Mouse (Mus musculus) kidney, embryonic 14.5 days (tissue): ENCODE measurements at regions not wholly inside any gene's neighbourhood (a gene's known extent, or its start where the extent isn't known, plus 50 kb on each side); places are given as distances from the start of the nearest gene placed in this dataset.

Experiments
- ATAC-seq: fragments of 200-750 bp; cut with Nextera tagmentation; 2 replicates; pipeline ENCODE4 v1.8.0; 2017; ENCODE audit warnings: moderate number of reproducible peaks, mild to moderate bottlenecking, moderate TSS enrichment, moderate library complexity; ENCODE audit not compliant: low FRiP score, low TSS enrichment
- H3K27ac ChIP-seq: fragments of 300-500 bp; sonication (generic); 2 replicates; pipeline ENCODE4 v1.5.1; 2014; ENCODE audit warnings: low read depth, mild to moderate bottlenecking, low read length, moderate library complexity, mixed read lengths
- H3K27me3 ChIP-seq: fragments of 300-500 bp; sonication (generic); 2 replicates; pipeline ENCODE4 v1.6.1; 2014; ENCODE audit warnings: mild to moderate bottlenecking, low read length; ENCODE audit not compliant: control insufficient read depth, insufficient read depth
- H3K36me3 ChIP-seq: fragments of 300-500 bp; sonication (generic); 2 replicates; pipeline ENCODE4 v1.6.1; 2014; ENCODE audit warnings: low read length, mixed read lengths; ENCODE audit not compliant: control insufficient read depth, insufficient read depth
- H3K4me1 ChIP-seq: fragments of 300-500 bp; sonication (generic); 2 replicates; pipeline ENCODE4 v1.6.1; 2014; ENCODE audit warnings: low read length, mixed read lengths; ENCODE audit not compliant: control insufficient read depth, insufficient read depth
- H3K4me2 ChIP-seq: fragments of 300-500 bp; sonication (generic); replicated peaks from 2 replicates; pipeline ENCODE4 v1.6.1; 2014; ENCODE audit warnings: low read depth, mild to moderate bottlenecking, low read length
- H3K4me3 ChIP-seq: fragments of 300-500 bp; sonication (generic); 2 replicates; pipeline ENCODE4 v1.5.1; 2014; ENCODE audit warnings: mild to moderate bottlenecking, low read length
- H3K9ac ChIP-seq: fragments of 300-500 bp; sonication (generic); 2 replicates; pipeline ENCODE4 v1.6.1; 2014; ENCODE audit warnings: low read depth, mild to moderate bottlenecking, low read length, moderate library complexity
- H3K9me3 ChIP-seq: fragments of 300-500 bp; sonication (generic); 2 replicates; pipeline ENCODE4 v1.6.1; 2016; ENCODE audit warnings: low read length; ENCODE audit not compliant: control insufficient read depth
- WGBS: fragments of 180-500 bp; shearing (Covaris S2); extraction: QIAGEN DNeasy Blood & Tissue Kit; methylation state at CpG from one replicate; pipeline ENCODE4 v1.1.7; 2014; 5-methylcytosine and 5-hydroxymethylcytosine counted together
- microRNA counts: library from miRNA; unstranded; fragments of <30 nt; microRNA quantifications from one replicate; lab custom pipeline; 2017
- microRNA-seq: library from miRNA; unstranded; fragments of <30 nt; microRNA quantifications from one replicate; pipeline ENCODE4, GENCODE M21; 2016

- Histone ChIP-seq H3K4me2 (peak overlapping the region; percentile 33), H3K9me3 (no peaks in the 10 kb centered on the region), H3K27me3 (no peaks in the 10 kb centered on the region), H3K36me3 (no peaks in the 10 kb centered on the region), H3K27ac (peak overlapping the region; percentile 93), H3K9ac (no peak overlapping the region), H3K4me3 (no peak overlapping the region), H3K4me1 (peaks cover 19% of the 10 kb centered on the region)
- peak; percentile 34 for ATAC-seq
- 25% methylated on average over 14 of the region's 14 CpGs for WGBS
These were observed 51.5 kb upstream of the Ubash3b start for GRCm38 (mm10) chr9:41212943-41213529.

- Histone ChIP-seq H3K4me2 (peak overlapping the region; percentile 33), H3K36me3 (no peaks in the 10 kb centered on the region), H3K27ac (peak overlapping the region; percentile 93), H3K4me3 (peak overlapping the region; percentile 14), H3K9ac (peak overlapping the region; percentile 28; the same call in 1 of the 2 replicates), H3K9me3 (no peaks in the 10 kb centered on the region), H3K27me3 (no peaks in the 10 kb centered on the region), H3K4me1 (peaks cover 19% of the 10 kb centered on the region)
- ATAC-seq, result peak; percentile 78
- 2% methylated on average over 7 of the region's 7 CpGs for WGBS
These were observed 50.9 kb upstream of the Ubash3b start for GRCm38 (mm10) chr9:41212303-41212901.

GRCm38 (mm10) chr9:41211865-41212302 lies 50.4 kb upstream of the Ubash3b start:
- H3K4me2 ChIP-seq, result peak overlapping the region; percentile 33; the same call in 1 of the 2 replicates
- no peaks in the 10 kb centered on the region for H3K27me3 ChIP-seq
- H3K9me3 ChIP-seq, result no peaks in the 10 kb centered on the region
- WGBS, result 36% methylated on average over 10 of the region's 10 CpGs
- peak overlapping the region; percentile 93 for H3K27ac ChIP-seq
- ATAC-seq, result no peak
- H3K9ac ChIP-seq, result peak overlapping the region; percentile 28; the same call in 1 of the 2 replicates
- peaks cover 19% of the 10 kb centered on the region for H3K4me1 ChIP-seq
- no peaks in the 10 kb centered on the region for H3K36me3 ChIP-seq
- no peak overlapping the region for H3K4me3 ChIP-seq

MicroRNAs encoded in the stretch of these regions (microRNA counts, 519-probe panel; counts per million panel counts)
- microRNA mmu-miR-100 (lab: Ali Mortazavi, UCI) (6,723 counts per million, percentile 72 among the panel's probes with 10 or more counts), microRNA mmu-miR-125b-3p (lab: Ali Mortazavi, UCI) (3,073 counts per million, percentile 9 among the panel's probes with 10 or more counts)

Small RNA genes in the stretch of these regions (microRNA-seq; reads per million reads assigned to microRNA genes)
- gene Mir100, result 6,794 reads per million, percentile 93 among the genes with 10 or more reads in this experiment
- 486 reads per million, percentile 72 among the genes with 10 or more reads in this experiment for gene Mir125b-1
- gene Mirlet7a-2, result 210 reads per million, percentile 64 among the genes with 10 or more reads in this experiment
